Mouse (Mus musculus) liver, embryonic 11.5 days (tissue): ENCODE results near the gene Gm6993. TPM values are rescaled to one million over a fixed set of nuclear protein-coding genes. Genes with fewer than 3 reads are reported as not detected.

Experiments
- ATAC-seq: fragments of 200-750 bp; cut with Nextera tagmentation; replicated peaks from 2 replicates; pipeline ENCODE4 v1.8.0; 2017; ENCODE audit warnings: moderate number of reproducible peaks, mild to moderate bottlenecking, moderate TSS enrichment, moderate library complexity; ENCODE audit not compliant: low FRiP score
- DNase-seq: peaks from one replicate; pipeline ENCODE4 v3.0.0-alpha.2; 2017; ENCODE audit warnings: low spot score
- H3K27ac ChIP-seq: fragments of 300-500 bp; sonication (generic); 2 replicates; pipeline ENCODE4 v1.5.1; 2014; ENCODE audit warnings: mild to moderate bottlenecking, low read depth, low read length, control low read depth
- H3K27me3 ChIP-seq: fragments of 300-500 bp; sonication (generic); replicated peaks from 2 replicates; pipeline ENCODE4 v1.6.1; 2014; ENCODE audit warnings: low read length, mixed read lengths; ENCODE audit not compliant: control insufficient read depth, insufficient read depth
- H3K36me3 ChIP-seq: fragments of 300-500 bp; sonication (generic); 2 replicates; pipeline ENCODE4 v1.6.1; 2014; ENCODE audit warnings: mild to moderate bottlenecking, low read length, moderate library complexity, mixed read lengths; ENCODE audit not compliant: control insufficient read depth, insufficient read depth
- H3K4me1 ChIP-seq: fragments of 300-500 bp; sonication (generic); replicated peaks from 2 replicates; pipeline ENCODE4 v1.6.1; 2014; ENCODE audit warnings: low read length, mixed read lengths; ENCODE audit not compliant: control insufficient read depth, insufficient read depth
- H3K4me2 ChIP-seq: fragments of 300-500 bp; sonication (generic); 2 replicates; pipeline ENCODE4 v1.6.1; 2014; ENCODE audit warnings: mild to moderate bottlenecking, control low read depth, moderate library complexity
- H3K4me3 ChIP-seq: fragments of 300-500 bp; sonication (generic); 2 replicates; pipeline ENCODE4 v1.5.1; 2014; ENCODE audit warnings: low read depth, low read length, control low read depth
- H3K9ac ChIP-seq: fragments of 300-500 bp; sonication (generic); 2 replicates; pipeline ENCODE4 v1.6.1; 2014; ENCODE audit warnings: low read depth, low read length, control low read depth
- H3K9me3 ChIP-seq: fragments of 300-500 bp; sonication (generic); 2 replicates; pipeline ENCODE4 v1.6.1; 2016; ENCODE audit warnings: low read length, inconsistent platforms, mixed read lengths; ENCODE audit not compliant: control insufficient read depth
- WGBS: fragments of 180-500 bp; shearing (Covaris S2); extraction: QIAGEN DNeasy Blood & Tissue Kit; methylation state at CpG from one replicate; pipeline ENCODE4 v1.1.7; 2014; 5-methylcytosine and 5-hydroxymethylcytosine counted together
- polyA plus RNA-seq: library from polyadenylated mRNA; unstranded; fragments of >200 nt; fragmentation: Nextera tagmentation; extraction: Ambion mirVana; gene quantifications from 2 replicates; pipeline ENCODE4 v1.2.1, GENCODE M21; 2014

Gene Gm6993
- not detected in 2 replicates for polyA plus RNA-seq

DNA sequence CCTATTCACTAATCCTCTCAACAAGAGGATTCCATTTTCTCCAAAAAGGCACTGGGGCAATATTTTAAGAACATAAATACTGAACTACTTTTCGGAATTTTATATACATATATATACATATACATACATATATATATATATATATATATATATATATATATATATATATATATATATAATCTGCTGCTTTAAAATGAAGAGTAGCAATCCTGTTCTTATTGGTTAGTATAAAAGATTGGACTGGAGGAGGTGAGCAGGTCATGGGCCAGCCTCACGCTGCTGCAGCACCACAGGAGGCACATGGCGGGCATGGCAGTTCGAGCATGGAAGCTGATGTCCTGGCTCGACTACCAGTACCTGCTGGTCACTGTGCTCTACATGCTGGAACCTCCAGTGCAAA lies at the start of gene Gm6993:
Gene Gm6993 (plus strand): TSS at position 301 of the 400 bp plus-strand sequence.
- DNase-seq (no peak), ATAC-seq (no peak)
- H3K27me3 ChIP-seq, result no peaks in the 10 kb centered on the region
- no peaks in the 10 kb centered on the region for H3K36me3 ChIP-seq
- WGBS, result 82% methylated on average over 5 of the region's 5 CpGs
- no peak within 1 kb of the TSS for H3K27ac ChIP-seq
- H3K4me1 ChIP-seq, result no peaks in the 10 kb centered on the region
- no peaks in the 10 kb centered on the region for H3K9me3 ChIP-seq
- H3K4me3 ChIP-seq, result no peak within 1 kb of the TSS
- no peak within 1 kb of the TSS for H3K9ac ChIP-seq
- no peak within 1 kb of the TSS for H3K4me2 ChIP-seq

DNA sequence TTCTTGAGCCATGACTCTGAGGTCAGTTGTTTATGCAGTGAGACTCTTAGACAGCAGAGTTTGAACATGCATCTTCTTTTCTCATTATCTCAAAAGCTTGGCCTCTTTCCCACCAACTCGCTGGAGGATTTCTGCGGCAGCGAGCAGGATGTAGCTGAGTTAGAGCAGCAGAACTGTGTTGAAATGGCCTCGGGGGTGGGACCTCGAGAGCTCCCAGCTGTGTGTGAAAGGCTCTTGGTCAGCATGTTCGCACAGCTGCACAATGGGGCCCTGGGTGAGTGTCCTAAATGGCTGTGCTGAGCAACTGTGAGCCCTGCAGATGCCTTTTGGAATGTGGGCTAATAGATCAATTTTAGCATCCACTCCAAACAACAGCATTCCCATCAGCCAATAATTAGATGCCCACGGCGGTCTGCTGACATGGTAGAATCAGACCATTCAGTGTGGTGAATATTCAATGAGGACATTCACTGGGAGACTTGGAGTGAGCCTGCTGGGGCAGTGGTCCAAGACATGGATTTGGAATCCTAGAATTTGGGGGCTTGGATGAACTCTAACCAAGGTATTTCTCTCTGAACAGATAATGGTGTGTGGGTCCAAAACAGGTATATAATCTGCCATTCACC lies 49.1 kb upstream of the Gm6993 start:
- no peak for ATAC-seq
- no peak overlapping the region; the same call in 1 of the 2 replicates for H3K27ac ChIP-seq

DNA sequence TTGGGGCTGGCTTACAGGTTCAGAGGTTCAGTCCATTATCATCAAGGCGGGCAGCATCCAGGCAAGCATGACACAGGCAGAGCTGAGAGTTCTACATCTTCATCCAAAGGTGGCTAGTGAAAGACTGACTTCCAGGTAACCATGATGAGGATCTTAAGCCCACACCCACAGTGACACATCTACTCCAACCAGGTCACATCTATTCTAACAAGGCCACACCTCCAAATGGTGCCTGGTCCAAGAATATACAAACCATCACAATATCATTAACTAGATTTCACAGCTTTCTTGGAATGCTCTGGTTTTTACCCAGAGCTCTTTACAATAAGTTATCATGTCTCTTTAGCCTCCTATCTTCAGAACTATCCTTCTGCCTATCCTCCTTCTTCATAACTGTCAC lies 38.1 kb upstream of the Gm6993 start:
- H3K4me1 ChIP-seq, result no peaks in the 10 kb centered on the region
- ATAC-seq (no peak), DNase-seq (no peak)
- H3K4me2 ChIP-seq, result no peak overlapping the region
- H3K36me3 ChIP-seq, result no peaks in the 10 kb centered on the region
- H3K27ac ChIP-seq, result no peak overlapping the region
- H3K27me3 ChIP-seq, result no peaks in the 10 kb centered on the region
- H3K4me3 ChIP-seq, result no peak overlapping the region
- H3K9me3 ChIP-seq, result no peaks in the 10 kb centered on the region
- WGBS, result 86% methylated on average over 1 of the region's 1 CpGs
- H3K9ac ChIP-seq, result no peak overlapping the region

More for the DNA sequence above, 49.1 kb upstream of the Gm6993 start:
- Histone ChIP-seq H3K36me3 (no peaks in the 10 kb centered on the region), H3K9ac (no peak overlapping the region), H3K4me1 (no peaks in the 10 kb centered on the region), H3K27me3 (no peaks in the 10 kb centered on the region), H3K4me2 (no peak overlapping the region), H3K4me3 (no peak overlapping the region), H3K9me3 (no peaks in the 10 kb centered on the region)
- no peak for DNase-seq
- WGBS, result 64% methylated on average over 8 of the region's 8 CpGs

DNA sequence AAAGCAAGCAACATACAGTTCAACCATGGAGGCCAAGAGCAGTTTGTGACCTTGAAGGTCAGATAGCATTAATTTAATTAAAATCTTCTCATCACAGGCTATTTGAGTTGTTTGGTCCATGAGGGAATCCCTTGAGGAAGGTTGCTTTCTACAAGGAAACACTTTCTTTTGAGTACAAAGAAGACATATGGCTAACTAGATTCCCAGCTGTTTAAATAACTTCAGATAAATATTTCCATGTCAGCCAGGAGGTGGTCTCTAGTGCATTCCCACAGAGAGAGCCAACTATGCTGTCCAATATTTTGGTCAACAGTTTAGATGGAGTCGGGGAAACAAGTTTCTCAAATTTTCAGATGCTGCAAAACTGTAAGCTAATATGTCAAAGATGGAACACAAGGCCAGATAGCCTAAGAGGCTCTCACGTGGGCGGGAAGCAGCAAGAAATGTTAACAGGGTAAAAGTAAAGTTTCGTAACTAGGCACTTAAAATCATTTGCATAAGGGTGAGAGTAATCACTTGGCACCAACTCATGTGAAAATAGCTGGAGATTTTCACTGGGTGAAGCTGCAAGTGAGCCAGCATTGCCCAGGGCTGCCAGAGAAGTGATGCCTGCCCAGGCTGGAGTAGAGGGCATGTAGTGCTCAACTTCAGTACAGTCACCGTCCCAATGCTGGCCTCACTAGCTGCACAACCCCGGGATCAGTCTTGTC lies 36.7 kb upstream of the Gm6993 start:
- Histone ChIP-seq H3K27ac (no peak overlapping the region), H3K4me2 (no peak overlapping the region), H3K36me3 (no peaks in the 10 kb centered on the region), H3K9me3 (no peaks in the 10 kb centered on the region), H3K4me1 (no peaks in the 10 kb centered on the region), H3K4me3 (no peak overlapping the region), H3K9ac (no peak overlapping the region), H3K27me3 (no peaks in the 10 kb centered on the region)
- 78% methylated on average over 6 of the region's 6 CpGs for WGBS
- no peak for DNase-seq
- no peak for ATAC-seq

DNA sequence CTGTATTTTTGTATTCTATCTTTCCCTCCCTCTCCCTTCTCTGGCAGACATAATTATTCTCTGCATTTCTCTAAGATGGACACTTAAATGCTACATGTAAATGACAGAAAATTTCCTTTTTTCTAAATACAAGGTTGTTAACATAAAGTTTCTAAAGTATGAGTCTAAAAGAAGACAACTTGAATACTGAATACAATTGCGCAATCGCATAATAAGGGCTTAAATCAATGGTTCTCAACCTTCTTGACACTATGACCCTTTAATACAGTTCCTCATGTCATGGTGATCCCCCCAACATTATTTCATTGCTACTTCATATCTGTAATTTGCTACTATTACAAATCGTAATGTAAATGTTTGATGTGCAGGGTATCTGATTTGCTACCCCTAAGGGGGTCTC lies 35.7 kb upstream of the Gm6993 start:
- Histone ChIP-seq H3K4me1 (no peaks in the 10 kb centered on the region), H3K4me2 (no peak overlapping the region), H3K9ac (no peak overlapping the region), H3K36me3 (no peaks in the 10 kb centered on the region), H3K27me3 (no peaks in the 10 kb centered on the region), H3K4me3 (no peak overlapping the region), H3K9me3 (no peaks in the 10 kb centered on the region), H3K27ac (no peak overlapping the region)
- 93% methylated on average over 3 of the region's 3 CpGs for WGBS
- DNase-seq (no peak), ATAC-seq (no peak)

DNA sequence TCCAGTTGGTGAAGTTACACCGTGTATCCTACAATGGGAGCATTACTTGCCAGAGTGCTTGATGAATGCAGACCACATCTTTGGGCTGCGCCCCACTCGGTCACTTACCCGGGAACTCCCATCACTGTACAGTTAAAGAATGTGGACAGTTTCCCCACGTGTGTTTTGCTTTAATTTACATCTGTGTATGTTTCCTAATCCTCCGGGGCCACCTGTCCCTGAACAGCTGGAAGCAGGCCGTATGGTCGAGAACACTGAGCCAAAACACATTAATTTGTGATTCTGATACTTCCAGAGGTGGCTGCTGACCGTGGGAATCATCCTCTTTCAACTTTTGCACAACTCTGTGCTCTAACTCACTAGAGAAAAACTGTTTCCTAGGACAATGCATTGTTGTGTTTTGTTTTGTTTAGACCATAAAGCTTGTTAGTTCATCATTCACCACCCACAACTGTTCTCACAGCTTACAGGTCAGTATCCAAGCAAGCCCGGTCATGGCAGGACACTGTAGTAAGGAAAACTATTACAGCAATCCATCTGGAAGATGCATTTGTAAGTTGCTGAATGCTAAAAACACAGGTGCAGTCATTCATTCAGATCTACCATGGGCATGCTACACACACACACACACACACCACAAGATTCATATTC lies 34.5 kb upstream of the Gm6993 start:
- Histone ChIP-seq H3K27ac (no peak overlapping the region), H3K9me3 (no peaks in the 10 kb centered on the region), H3K9ac (no peak overlapping the region), H3K27me3 (no peaks in the 10 kb centered on the region), H3K4me1 (no peaks in the 10 kb centered on the region), H3K4me3 (no peak overlapping the region), H3K4me2 (no peak overlapping the region), H3K36me3 (no peaks in the 10 kb centered on the region)
- ATAC-seq, result no peak
- DNase-seq, result no peak
- WGBS, result 74% methylated on average over 10 of the region's 10 CpGs

DNA sequence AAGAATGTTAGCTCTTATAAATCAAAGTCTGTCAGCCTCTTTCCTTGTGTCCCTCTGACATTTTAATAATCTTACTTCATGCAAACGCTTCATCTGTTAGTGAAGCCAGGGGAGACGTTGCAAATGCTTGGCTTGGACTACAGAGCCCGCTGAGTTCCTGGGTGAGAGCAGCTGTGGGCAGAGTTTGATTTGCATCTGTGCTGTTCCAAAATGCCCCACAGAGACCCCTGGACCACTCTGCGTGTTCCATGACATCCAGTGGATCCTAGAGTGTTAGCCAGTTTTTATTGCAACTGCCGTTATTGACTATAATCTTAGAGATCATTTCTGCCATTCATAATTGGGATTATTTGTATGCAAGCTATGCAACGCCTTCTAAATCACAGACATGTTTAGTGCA lies 31.8 kb upstream of the Gm6993 start:
- H3K4me2 ChIP-seq, result no peak overlapping the region
- no peak overlapping the region for H3K27ac ChIP-seq
- H3K27me3 ChIP-seq, result no peaks in the 10 kb centered on the region
- H3K4me3 ChIP-seq, result no peak overlapping the region
- no peaks in the 10 kb centered on the region for H3K4me1 ChIP-seq
- 74% methylated on average over 6 of the region's 6 CpGs for WGBS
- DNase-seq, result no peak
- H3K9ac ChIP-seq, result no peak overlapping the region
- H3K9me3 ChIP-seq, result no peaks in the 10 kb centered on the region
- H3K36me3 ChIP-seq, result no peaks in the 10 kb centered on the region
- ATAC-seq, result no peak

DNA sequence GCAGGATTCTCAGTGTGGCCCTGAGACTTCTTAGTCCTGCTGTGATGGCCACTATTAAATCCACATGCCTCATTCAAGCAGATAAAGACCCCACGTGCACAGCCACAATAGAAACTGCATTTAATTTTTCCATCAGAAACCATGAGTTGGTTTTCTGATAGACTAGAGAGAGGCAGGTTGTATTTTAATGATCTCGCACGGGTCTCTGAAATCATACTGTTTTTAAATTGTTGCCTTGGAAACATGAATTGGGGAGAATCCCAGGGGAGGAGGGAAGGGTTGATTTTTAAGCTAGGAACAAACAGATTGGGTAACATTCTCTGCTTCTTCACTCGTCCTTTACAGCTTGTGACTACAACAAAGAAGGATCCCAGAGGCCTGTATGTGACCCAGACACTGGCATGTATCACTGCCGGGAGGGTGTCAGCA lies 31.2 kb upstream of the Gm6993 start:
- no peak for ATAC-seq
- H3K4me1 ChIP-seq, result no peaks in the 10 kb centered on the region

More for the DNA sequence above, 31.2 kb upstream of the Gm6993 start:
- Histone ChIP-seq H3K4me3 (no peak overlapping the region), H3K9me3 (no peaks in the 10 kb centered on the region), H3K27ac (no peak overlapping the region), H3K4me2 (no peak overlapping the region), H3K27me3 (no peaks in the 10 kb centered on the region), H3K36me3 (no peaks in the 10 kb centered on the region), H3K9ac (no peak overlapping the region)
- 53% methylated on average over 5 of the region's 5 CpGs for WGBS
- DNase-seq, result no peak
